Mouse (Mus musculus): ENCODE data around the gene Synm.

Synm gene

GRCm38 (mm10) chr7:67749441-67750239 is 9.9 kb downstream of the Synm start:
- DNase-seq (ENCODE audit: low read depth, low spot score) = no peak

- DNase-seq (ENCODE audit: low read depth, low spot score) = no peak
These were observed 11.7 kb downstream of the Synm start for GRCm38 (mm10) chr7:67747731-67748305.

- DNase-seq (ENCODE audit: low read depth, low spot score) = no peak
These were observed 17.8 kb downstream of the Synm start for GRCm38 (mm10) chr7:67741706-67742105.

GRCm38 (mm10) chr7:67740796-67741195 is 18.7 kb downstream of the Synm start:
- no peak for DNase-seq (ENCODE audit: low read depth, low spot score)

GRCm38 (mm10) chr7:67740382-67740781 is 19.2 kb downstream of the Synm start:
- no peak for DNase-seq (ENCODE audit: low read depth, low spot score)

GRCm38 (mm10) chr7:67732276-67732675 is 27.3 kb downstream of the Synm start:
- DNase-seq (ENCODE audit: low read depth, low spot score) = no peak

- no peak for DNase-seq (ENCODE audit: low read depth, low spot score)
These were observed 29.0 kb downstream of the Synm start for GRCm38 (mm10) chr7:67730431-67731110.

- DNase-seq (ENCODE audit: low read depth, low spot score) = no peak
These were observed 30.7 kb downstream of the Synm start for GRCm38 (mm10) chr7:67728809-67729208.

GRCm38 (mm10) chr7:67728203-67728602 is 31.3 kb downstream of the Synm start:
- no peak for DNase-seq (ENCODE audit: low read depth, low spot score)

- no peak for DNase-seq (ENCODE audit: low read depth, low spot score)
These were observed 34.5 kb downstream of the Synm start for GRCm38 (mm10) chr7:67725016-67725415.

GRCm38 (mm10) chr7:67724536-67724935 is 35.0 kb downstream of the Synm start:
- DNase-seq (ENCODE audit: low read depth, low spot score) = no peak

GRCm38 (mm10) chr7:67722163-67722562 is 37.4 kb downstream of the Synm start:
- DNase-seq (ENCODE audit: low read depth, low spot score) = peak; percentile 49

GRCm38 (mm10) chr7:67718804-67719203 is 40.7 kb downstream of the Synm start:
- DNase-seq (ENCODE audit: low read depth, low spot score) = no peak

- DNase-seq (ENCODE audit: low read depth, low spot score) = no peak
These were observed 42.0 kb downstream of the Synm start for GRCm38 (mm10) chr7:67717520-67717919.

GRCm38 (mm10) chr7:67716925-67717324 is 42.6 kb downstream of the Synm start:
- DNase-seq (ENCODE audit: low read depth, low spot score) = no peak

- no peak for DNase-seq (ENCODE audit: low read depth, low spot score)
These were observed 43.2 kb downstream of the Synm start for GRCm38 (mm10) chr7:67716213-67716878.

GRCm38 (mm10) chr7:67715176-67715575 is 44.4 kb downstream of the Synm start:
- no peak for DNase-seq (ENCODE audit: low read depth, low spot score)

GRCm38 (mm10) chr7:67713820-67714510 is 45.6 kb downstream of the Synm start:
- DNase-seq (ENCODE audit: low read depth, low spot score) = no peak

GRCm38 (mm10) chr7:67710216-67710615 is 49.3 kb downstream of the Synm start:
- DNase-seq (ENCODE audit: low read depth, low spot score) = no peak

- DNase-seq (ENCODE audit: low read depth, low spot score) = no peak
These were observed 51.4 kb downstream of the Synm start for GRCm38 (mm10) chr7:67708160-67708559.

- no peak for DNase-seq (ENCODE audit: low read depth, low spot score)
These were observed 58.2 kb downstream of the Synm start for GRCm38 (mm10) chr7:67701252-67701914.
